Mouse (Mus musculus) neural tube, embryonic 12.5 days (tissue): ENCODE results near the gene D630003M21Rik. TPM values are rescaled to one million over a fixed set of nuclear protein-coding genes. Genes with fewer than 3 reads are reported as not detected.

ENCODE experiments used
- ATAC-seq: fragments of 200-750 bp; cut with Nextera tagmentation; 2 replicates; pipeline ENCODE4 v1.8.0; 2017; ENCODE audit warnings: low read depth, mild to moderate bottlenecking, moderate TSS enrichment, moderate library complexity; ENCODE audit not compliant: low FRiP score
- H3K27ac ChIP-seq: fragments of 300-500 bp; sonication (generic); 2 replicates; pipeline ENCODE4 v1.5.1; 2016
- H3K27me3 ChIP-seq: fragments of 300-500 bp; sonication (generic); replicated peaks from 2 replicates; pipeline ENCODE4 v1.6.1; 2016; ENCODE audit warnings: mild to moderate bottlenecking
- H3K36me3 ChIP-seq: fragments of 300-500 bp; sonication (generic); 2 replicates; pipeline ENCODE4 v1.6.1; 2016; ENCODE audit warnings: mild to moderate bottlenecking
- H3K4me1 ChIP-seq: fragments of 300-500 bp; sonication (generic); 2 replicates; pipeline ENCODE4 v1.6.1; 2016
- H3K4me2 ChIP-seq: fragments of 300-500 bp; sonication (generic); replicated peaks from 2 replicates; pipeline ENCODE4 v1.6.1; 2016; ENCODE audit warnings: mild to moderate bottlenecking
- H3K4me3 ChIP-seq: fragments of 300-500 bp; sonication (generic); 2 replicates; pipeline ENCODE4 v1.5.1; 2016
- H3K9ac ChIP-seq: fragments of 300-500 bp; sonication (generic); 2 replicates; pipeline ENCODE4 v1.6.1; 2016; ENCODE audit warnings: mild to moderate bottlenecking
- H3K9me3 ChIP-seq: fragments of 300-500 bp; sonication (generic); 2 replicates; pipeline ENCODE4 v1.6.1; 2016; ENCODE audit warnings: mild to moderate bottlenecking
- WGBS: fragments of 180-500 bp; shearing (Covaris S2); methylation state at CpG from one replicate; pipeline ENCODE4 v1.1.7; 2016; 5-methylcytosine and 5-hydroxymethylcytosine counted together
- microRNA-seq: library from miRNA; unstranded; fragments of <30 nt; microRNA quantifications from one replicate; pipeline ENCODE4, GENCODE M21; 2017
- polyA plus RNA-seq: library from polyadenylated mRNA; unstranded; fragments of >200 nt; fragmentation: Nextera tagmentation; extraction: Ambion mirVana; gene quantifications from 2 replicates; pipeline ENCODE4 v1.2.1, GENCODE M21; 2016

D630003M21Rik gene
- polyA plus RNA-seq, 1 experiment from 2014 or later = 5.0 TPM

DNA sequence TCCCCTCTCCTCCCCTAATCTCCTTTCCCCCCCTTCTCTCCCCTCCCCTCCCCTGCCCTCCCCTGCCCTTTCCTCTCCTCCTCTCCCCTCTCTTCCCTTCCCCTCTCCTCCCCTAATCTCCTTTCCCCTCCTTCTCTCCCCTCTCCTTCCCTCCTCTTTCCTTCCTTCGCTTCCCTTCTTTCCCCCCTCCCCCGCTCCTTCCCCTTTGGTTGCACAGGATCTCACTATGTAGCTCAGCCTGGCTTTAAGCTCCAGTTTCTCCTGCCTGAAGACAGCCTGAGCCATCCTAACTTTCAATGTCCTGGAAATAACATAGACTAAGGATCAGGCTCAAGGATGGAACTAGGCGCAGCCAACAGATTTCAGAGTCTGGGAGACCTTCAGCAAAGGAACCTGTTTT lies 85.2 kb downstream of the D630003M21Rik start:
- H3K27ac ChIP-seq = no peak overlapping the region
- H3K27me3 ChIP-seq = 0 out of 2 replicates have a peak, but pooled peaks cover 6% of the 10 kb centered on the region
- ATAC-seq = no peak
- no peak overlapping the region for H3K9ac ChIP-seq
- H3K4me1 ChIP-seq = peaks cover 29% of the 10 kb centered on the region
- no peak overlapping the region for H3K4me2 ChIP-seq
- H3K9me3 ChIP-seq = no peaks in the 10 kb centered on the region
- WGBS = 68% methylated on average over 3 of the region's 3 CpGs
- no peak overlapping the region for H3K4me3 ChIP-seq
- no peaks in the 10 kb centered on the region for H3K36me3 ChIP-seq

DNA sequence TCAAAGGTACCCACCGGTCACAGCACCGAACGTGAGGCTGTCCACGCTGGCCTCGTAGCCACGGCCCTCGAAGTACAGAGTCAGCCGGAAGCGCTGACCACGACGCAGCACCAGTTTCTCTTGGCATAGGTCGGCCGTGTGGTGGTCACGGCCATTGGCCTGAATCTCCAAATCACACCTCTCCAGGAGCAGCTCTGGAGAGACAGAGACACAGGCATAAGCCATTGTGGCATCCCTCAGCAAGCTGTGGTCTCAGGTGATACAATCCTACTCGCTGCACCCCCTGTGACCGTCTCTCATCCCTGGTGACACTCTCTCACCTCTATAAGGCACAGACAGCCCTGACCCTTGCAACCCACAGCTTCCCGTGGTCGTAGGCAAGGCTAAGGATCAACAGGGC lies 86.0 kb downstream of the D630003M21Rik start:
- ATAC-seq = no peak
- Histone ChIP-seq H3K36me3 (no peaks in the 10 kb centered on the region), H3K9ac (no peak overlapping the region), H3K27ac (no peak overlapping the region), H3K27me3 (0 out of 2 replicates have a peak, but pooled peaks cover 6% of the 10 kb centered on the region), H3K4me2 (0 out of 2 replicates have a peak overlapping the region, but pooled peaks have one; percentile 5), H3K9me3 (no peaks in the 10 kb centered on the region), H3K4me3 (no peak overlapping the region), H3K4me1 (peaks cover 29% of the 10 kb centered on the region)
- 82% methylated on average over 18 of the region's 18 CpGs for WGBS

DNA sequence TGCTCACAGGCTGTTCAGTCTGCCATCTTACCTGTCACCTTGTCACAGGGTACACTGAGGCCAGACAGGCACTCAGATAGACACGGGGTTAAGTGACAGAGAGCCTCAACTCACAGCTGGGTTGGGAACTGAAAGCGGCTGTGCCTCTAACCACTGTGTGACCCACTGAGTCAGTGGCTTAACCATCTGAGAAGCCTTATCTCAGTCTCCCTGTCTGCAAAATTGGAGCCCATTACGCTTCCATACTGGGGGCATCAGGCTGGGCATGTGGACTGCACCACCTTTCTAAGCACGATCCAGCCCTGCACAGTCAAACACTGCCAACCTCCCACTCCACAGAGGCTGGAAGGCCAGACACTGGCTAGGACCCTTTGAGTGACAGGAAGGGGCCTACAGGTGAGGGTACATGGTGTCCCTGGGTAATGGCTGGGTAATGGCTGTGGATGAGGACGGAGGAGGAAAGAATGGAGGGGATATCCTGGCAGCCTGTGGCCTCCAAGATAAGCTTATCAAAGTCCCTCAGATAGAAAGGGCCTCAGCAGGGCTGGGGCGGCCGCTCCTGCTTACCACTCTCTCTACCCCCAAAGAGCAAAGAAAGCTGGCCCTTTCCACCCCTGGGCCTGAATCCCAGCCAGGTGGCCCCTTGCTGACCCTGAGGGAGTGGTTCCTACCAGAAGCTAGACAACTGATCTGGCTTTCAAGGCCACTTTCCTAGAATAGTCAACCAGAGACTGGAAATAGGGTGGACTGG lies 87.2 kb downstream of the D630003M21Rik start:
- Histone ChIP-seq H3K27me3 (0 out of 2 replicates have a peak, but pooled peaks cover 6% of the 10 kb centered on the region), H3K4me3 (no peak overlapping the region), H3K4me1 (peaks cover 29% of the 10 kb centered on the region), H3K27ac (no peak overlapping the region), H3K9ac (no peak overlapping the region), H3K9me3 (no peaks in the 10 kb centered on the region), H3K36me3 (no peaks in the 10 kb centered on the region), H3K4me2 (no peak overlapping the region)
- ATAC-seq = no peak
- 89% methylated on average over 7 of the region's 7 CpGs for WGBS

DNA sequence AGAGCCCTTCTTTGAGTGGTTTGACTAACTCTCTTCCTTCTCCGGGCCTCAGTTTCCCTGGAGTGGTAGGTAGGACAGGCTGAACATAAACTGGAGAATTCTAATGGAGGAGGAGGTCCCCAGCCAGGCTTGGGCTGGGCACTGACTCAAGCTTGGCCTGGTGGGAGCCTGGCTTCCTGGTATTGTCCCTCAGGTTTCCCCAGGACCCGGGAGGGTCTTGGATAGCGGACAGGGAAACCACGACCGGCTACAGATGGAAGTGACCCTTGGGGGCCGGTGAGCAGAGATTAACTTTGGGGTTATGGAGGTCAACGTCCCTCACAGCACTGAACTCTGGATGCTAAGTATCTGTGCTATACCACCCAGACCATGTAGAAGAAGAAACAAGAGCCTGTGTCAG lies 87.8 kb downstream of the D630003M21Rik start:
- Histone ChIP-seq H3K27ac (no peak overlapping the region), H3K9me3 (no peaks in the 10 kb centered on the region), H3K9ac (0 out of 2 replicates have a peak overlapping the region, but pooled peaks have one; percentile 18), H3K4me2 (no peak overlapping the region), H3K27me3 (0 out of 2 replicates have a peak, but pooled peaks cover 6% of the 10 kb centered on the region), H3K4me1 (peaks cover 25% of the 10 kb centered on the region), H3K4me3 (no peak overlapping the region), H3K36me3 (no peaks in the 10 kb centered on the region)
- 79% methylated on average over 7 of the region's 7 CpGs for WGBS
- no peak for ATAC-seq

DNA sequence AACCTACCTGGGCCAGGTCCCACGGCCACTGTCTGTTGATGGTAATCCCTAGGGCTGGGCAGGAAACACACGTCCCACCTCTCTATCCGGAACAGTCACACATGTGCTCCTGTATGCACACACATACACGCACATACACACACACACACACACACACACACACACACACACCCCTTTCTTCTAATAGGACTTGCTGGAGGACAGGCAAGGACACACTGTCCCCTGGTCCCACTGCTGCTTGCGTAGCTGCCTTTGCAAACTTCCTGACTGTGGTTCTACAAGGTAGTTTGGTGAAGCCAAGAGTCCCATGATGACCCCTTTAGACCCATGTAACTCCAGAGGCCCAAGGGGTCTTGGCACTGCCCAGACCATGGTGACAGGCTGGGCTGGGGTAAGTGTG lies 88.4 kb downstream of the D630003M21Rik start:
- Histone ChIP-seq H3K36me3 (no peaks in the 10 kb centered on the region), H3K27ac (no peak overlapping the region), H3K4me3 (no peak overlapping the region), H3K4me2 (no peak overlapping the region), H3K4me1 (peaks cover 19% of the 10 kb centered on the region), H3K9me3 (no peaks in the 10 kb centered on the region), H3K27me3 (0 out of 2 replicates have a peak, but pooled peaks cover 6% of the 10 kb centered on the region), H3K9ac (no peak overlapping the region)
- 90% methylated on average over 5 of the region's 5 CpGs for WGBS
- no peak for ATAC-seq

DNA sequence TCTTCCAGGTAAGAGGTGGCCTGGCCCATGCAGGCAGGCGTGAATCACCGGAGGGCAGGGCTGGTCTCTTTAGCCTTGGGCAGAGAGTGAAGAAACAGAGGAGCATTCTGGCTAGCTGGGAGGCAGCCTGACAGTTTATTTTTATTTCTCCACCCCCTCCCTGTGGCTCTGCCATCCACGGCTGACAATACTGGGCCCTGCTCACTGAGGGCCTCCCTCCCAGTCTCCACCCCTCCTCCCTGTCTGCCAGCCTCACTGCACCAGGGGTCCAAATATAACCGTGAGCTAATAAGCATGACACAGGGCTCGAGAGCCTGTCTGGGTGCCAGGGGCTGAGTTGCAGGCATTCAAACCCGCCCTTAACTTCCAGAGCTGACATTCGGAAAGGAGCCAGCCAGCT lies 89.4 kb downstream of the D630003M21Rik start:
- Histone ChIP-seq H3K9me3 (no peaks in the 10 kb centered on the region), H3K27ac (no peak overlapping the region), H3K36me3 (no peaks in the 10 kb centered on the region), H3K4me2 (no peak overlapping the region), H3K27me3 (0 out of 2 replicates have a peak, but pooled peaks cover 3% of the 10 kb centered on the region), H3K4me1 (peaks cover 18% of the 10 kb centered on the region), H3K9ac (no peak overlapping the region), H3K4me3 (no peak overlapping the region)
- WGBS = 35% methylated on average over 7 of the region's 7 CpGs
- ATAC-seq = no peak

DNA sequence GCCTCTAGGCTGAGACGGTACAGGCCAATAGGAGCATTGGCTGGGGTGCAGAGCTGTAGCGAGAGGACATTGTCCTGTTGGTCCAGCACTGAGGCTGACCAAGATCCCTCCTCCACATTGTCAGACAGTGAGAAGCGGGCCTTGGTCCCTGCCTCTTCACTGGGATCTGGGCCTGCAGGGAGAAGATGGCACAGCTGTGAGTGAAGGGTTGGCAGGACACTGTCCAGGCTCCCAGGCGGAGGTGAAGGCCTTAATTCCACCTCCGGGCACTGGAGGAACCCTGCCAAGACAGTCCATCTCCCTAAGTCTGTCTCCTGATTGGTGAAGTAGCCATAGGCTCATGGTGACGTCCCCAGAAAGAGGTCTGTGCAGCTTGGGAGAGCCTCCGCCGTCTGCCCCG lies 90.2 kb downstream of the D630003M21Rik start:
- Histone ChIP-seq H3K4me2 (no peak overlapping the region), H3K4me1 (peaks cover 16% of the 10 kb centered on the region), H3K4me3 (no peak overlapping the region), H3K9ac (no peak overlapping the region), H3K27me3 (no peaks in the 10 kb centered on the region), H3K36me3 (no peaks in the 10 kb centered on the region), H3K9me3 (no peaks in the 10 kb centered on the region), H3K27ac (no peak overlapping the region)
- ATAC-seq = no peak
- WGBS = 92% methylated on average over 9 of the region's 9 CpGs

DNA sequence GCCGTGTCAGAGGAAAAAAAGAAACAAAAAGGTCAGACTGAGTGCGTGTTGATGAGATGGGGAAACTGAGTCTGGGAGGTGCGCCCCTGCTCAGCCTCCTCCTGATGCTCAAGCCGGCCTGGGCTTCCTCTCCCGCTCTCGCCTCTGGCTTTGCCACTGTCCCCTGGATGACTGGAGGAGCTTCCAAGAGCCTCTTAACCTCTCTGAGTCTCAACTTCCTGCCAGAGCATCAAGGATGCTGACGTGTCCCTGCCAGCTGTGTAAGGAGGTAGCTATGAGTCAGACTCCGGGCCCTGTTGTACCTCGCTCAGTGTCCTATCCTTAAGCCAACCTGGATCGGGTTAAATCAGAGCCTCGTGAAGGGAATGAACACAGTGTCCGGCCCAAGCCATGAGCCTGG lies 91.3 kb downstream of the D630003M21Rik start:
- Histone ChIP-seq H3K4me2 (no peak overlapping the region), H3K27ac (no peak overlapping the region), H3K27me3 (no peaks in the 10 kb centered on the region), H3K9me3 (no peaks in the 10 kb centered on the region), H3K4me3 (no peak overlapping the region), H3K36me3 (no peaks in the 10 kb centered on the region), H3K9ac (no peak overlapping the region), H3K4me1 (peaks cover 6% of the 10 kb centered on the region)
- 87% methylated on average over 12 of the region's 12 CpGs for WGBS
- no peak for ATAC-seq

DNA sequence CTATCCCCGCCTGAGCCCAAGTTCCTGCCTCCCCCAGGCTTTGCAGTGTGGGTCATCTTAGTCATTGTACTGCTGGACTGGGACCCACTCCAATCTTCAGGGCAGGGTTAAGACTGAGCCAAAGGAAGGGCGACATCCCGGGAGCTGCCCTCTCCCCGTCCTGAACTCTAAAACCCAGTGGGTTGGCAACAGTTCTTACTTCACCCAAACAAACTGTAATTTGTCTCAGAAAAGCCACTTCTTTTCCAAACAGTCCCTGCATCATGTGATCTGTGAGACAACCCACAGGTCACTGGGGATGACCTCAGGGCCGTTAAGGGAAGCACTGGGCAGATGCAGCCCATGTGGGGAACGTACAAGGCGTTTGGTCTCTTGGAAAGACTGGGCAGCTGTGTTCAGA lies 92.8 kb downstream of the D630003M21Rik start:
- no peak for ATAC-seq
- no peak overlapping the region for H3K27ac ChIP-seq
- H3K27me3 ChIP-seq = no peaks in the 10 kb centered on the region
- no peak overlapping the region for H3K4me2 ChIP-seq
- 54% methylated on average over 7 of the region's 7 CpGs for WGBS
- H3K36me3 ChIP-seq = no peaks in the 10 kb centered on the region
- peaks cover 6% of the 10 kb centered on the region for H3K4me1 ChIP-seq
- H3K4me3 ChIP-seq = no peak overlapping the region
- no peaks in the 10 kb centered on the region for H3K9me3 ChIP-seq
- no peak overlapping the region for H3K9ac ChIP-seq

DNA sequence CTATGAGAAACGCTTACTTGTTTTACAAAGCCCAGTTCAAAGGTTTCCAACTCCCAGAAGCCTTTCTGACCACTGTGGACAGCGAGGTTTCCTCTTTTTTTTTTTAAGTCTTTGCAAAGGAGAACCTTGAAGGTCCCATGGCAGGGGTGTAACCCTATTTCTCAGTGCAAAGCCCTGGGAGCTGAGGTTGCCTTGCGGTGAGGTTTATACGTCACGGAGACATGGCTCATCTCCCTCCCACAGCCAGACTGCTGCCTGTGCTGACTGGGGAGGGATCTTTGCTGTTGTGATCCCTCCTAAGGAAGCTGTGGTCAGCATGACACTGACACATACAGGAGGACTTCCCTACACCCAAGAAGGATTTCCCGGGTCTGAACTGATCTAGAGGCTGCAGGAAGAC lies 96.0 kb downstream of the D630003M21Rik start:
- WGBS = 70% methylated on average over 6 of the region's 6 CpGs
- Histone ChIP-seq H3K4me3 (no peak overlapping the region), H3K4me2 (no peak overlapping the region), H3K27me3 (no peaks in the 10 kb centered on the region), H3K27ac (no peak overlapping the region), H3K9me3 (no peaks in the 10 kb centered on the region), H3K9ac (no peak overlapping the region), H3K4me1 (peaks cover 12% of the 10 kb centered on the region), H3K36me3 (no peaks in the 10 kb centered on the region)
- no peak for ATAC-seq

Small RNAs within 50 kb of the gene (microRNA-seq; reads per million reads assigned to microRNA genes)
- not detected for gene Mir7685

Other genes starting within 250 kb of the D630003M21Rik start
- gene Tti1, start 200.8 kb downstream of the D630003M21Rik start, polyA plus RNA-seq = 23.0 and 23.8 TPM in 2 replicates
- gene Rprd1b, start 200.7 kb downstream of the D630003M21Rik start, polyA plus RNA-seq = 45.5 and 48.7 TPM in 2 replicates
- 11.8 and 12.3 TPM in 2 replicates for gene Tgm2, start 82.8 kb downstream of the D630003M21Rik start, polyA plus RNA-seq
- gene Bpi, start 28.9 kb upstream of the D630003M21Rik start, polyA plus RNA-seq = not detected in 2 replicates
- 2.5 and 2.6 TPM in 2 replicates for gene Lbp, start 77.3 kb upstream of the D630003M21Rik start, polyA plus RNA-seq
- 204 and 207 TPM in 2 replicates for gene Snhg11, start 146.4 kb upstream of the D630003M21Rik start, polyA plus RNA-seq
- 21.2 and 25.2 TPM in 2 replicates for gene Ralgapb, start 180.6 kb upstream of the D630003M21Rik start, polyA plus RNA-seq